Mouse (Mus musculus) megakaryocyte-erythroid progenitor cell, adult 5-6 weeks (primary cell): ENCODE measurements around the gene P2ry14. TPM values are rescaled to one million over a fixed set of nuclear protein-coding genes. Genes with fewer than 3 reads are reported as not detected.
"Not testable (repeated sequence)": the region's sequence is repeated elsewhere in the genome, so short reads cannot be mapped to it uniquely, and the experiment has no call there.

Experiments
- ATAC-seq: replicated peaks from 2 replicates; pipeline ENCODE4 v1.8.0; 2016; ENCODE audit warnings: mild to moderate bottlenecking, inconsistent platforms; ENCODE audit not compliant: severe bottlenecking, poor library complexity, low FRiP score, low TSS enrichment
- total RNA-seq, 2 experiments: library from RNA; stranded (forward) in 1 of 2; stranded (reverse) in 1 of 2; fragments of 200-1000, 215-1000 nt in 1 of 2; fragments of >200 nt in 1 of 2; fragmentation: Nextera tagmentation in 1 of 2; gene quantifications; 2 replicates each; pipeline ENCODE4 v1.2.3; 2014 to 2017

Gene P2ry14
- total RNA-seq, 2 experiments from 2014 or later, result 0.23 to 1.0 TPM

DNA sequence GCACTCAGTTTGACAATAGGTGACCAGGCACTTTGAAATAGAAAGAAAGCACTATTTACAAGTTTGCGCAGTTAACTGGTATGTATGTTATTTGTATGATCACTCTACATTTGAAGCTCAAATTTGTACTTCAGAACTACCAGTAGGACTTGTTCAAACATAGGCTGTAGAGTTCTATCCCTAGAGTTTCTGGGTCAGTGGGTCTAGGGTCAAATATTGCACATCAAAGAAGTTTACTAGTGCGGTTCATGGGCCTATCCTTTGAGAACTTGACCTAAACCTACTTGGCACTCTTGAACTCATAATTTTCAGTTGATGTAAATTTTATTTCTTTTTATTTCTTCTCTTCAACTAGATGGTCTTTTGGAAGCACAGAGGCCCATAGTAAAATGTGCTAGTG lies 2.8 kb downstream of the P2ry14 start:
- no peak for ATAC-seq

- peak; percentile 58 for ATAC-seq
Observed at GRCm38 (mm10) chr3:59149646-59150045, 3.8 kb downstream of the P2ry14 start.

GRCm38 (mm10) chr3:59145194-59145593 lies 8.2 kb downstream of the P2ry14 start:
- ATAC-seq, result no peak

DNA sequence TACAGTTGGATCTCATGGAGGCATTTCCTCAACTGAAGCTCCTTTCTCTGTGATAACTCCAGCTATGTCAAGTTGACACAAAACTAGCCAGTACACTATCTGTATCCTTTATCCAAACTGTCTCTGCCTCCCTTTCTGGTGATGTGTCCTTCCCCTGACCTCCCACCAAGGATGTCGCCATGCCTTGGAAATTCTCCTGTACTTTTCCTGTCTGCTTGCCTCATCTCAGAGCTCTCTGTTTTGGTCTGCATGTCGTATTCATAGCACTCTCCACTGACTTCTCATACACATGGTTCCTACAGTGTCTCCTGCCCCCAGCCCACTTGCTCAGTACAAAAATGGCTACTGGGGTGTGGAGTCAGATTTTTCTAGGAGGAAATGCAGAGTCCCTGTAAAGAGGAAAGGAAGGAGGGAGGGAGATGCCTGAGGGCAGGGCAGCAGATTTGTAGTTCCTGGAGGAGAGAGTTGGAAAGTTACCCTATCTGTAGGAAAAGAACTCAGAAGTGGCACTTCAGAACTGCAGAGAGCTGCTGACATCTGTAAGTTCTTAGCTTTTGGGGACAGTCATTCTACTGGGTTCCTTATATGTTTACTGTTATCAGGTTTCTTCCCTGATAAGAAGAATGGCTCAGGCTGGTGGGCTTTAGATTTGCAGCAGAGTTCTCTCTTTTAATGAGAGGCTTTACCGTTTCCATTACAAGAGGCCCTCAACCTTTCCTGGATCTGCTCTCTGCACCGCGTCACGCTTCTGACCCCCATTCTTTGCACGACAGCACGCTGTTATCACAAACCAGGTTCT lies 11.7 kb downstream of the P2ry14 start:
- ATAC-seq, result 0 out of 2 replicates have a peak, but pooled peaks have one; percentile 30

- not testable (repeated sequence) for ATAC-seq
Observed at GRCm38 (mm10) chr3:59140941-59141340, 12.5 kb downstream of the P2ry14 start.

DNA sequence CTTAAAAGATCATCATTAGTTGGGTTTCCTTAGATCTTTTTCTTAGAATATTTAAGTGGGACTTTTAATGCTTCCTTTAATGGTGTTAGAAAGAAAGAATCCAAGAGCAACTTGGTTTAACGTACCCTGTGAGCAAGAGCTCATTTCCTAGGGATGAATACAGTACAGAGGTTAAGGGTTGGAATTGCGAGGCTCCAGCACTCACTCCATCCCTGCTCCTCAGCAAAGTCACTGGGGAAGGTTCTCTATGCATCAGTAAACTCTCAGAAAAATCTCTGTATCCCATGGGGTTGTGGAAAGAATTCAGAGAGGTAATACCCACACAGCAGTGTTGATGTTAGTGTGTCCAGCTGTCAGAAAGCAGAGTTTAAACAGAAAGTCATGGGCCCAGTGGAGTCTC lies 13.3 kb downstream of the P2ry14 start:
- no peak for ATAC-seq

GRCm38 (mm10) chr3:59139651-59140051 lies 13.8 kb downstream of the P2ry14 start:
- no peak for ATAC-seq

DNA sequence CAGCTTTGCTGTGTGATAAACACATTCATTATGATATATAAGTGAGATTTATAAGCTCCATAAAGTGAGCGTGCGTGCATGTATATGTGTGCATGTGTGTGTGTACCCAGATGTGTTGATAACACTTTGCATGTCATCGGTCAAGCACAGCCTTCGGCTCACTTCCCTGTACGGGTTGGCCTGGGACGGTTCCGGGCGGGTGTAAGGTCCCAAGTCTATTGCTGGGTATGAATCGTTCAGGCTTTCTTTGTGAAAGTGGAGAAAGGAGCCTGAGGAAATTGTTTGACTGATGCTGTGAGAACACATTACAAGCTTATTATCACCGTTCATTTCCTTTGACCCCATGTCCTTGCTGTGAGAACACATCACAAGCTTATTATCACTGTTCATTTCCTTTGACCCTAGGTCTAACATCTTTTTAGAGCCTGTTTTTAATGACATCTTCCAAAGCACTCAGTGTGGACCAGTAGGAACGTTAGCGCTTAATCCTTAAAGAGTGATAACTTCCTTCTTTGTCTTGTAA lies 14.4 kb downstream of the P2ry14 start:
- ATAC-seq, result no peak

GRCm38 (mm10) chr3:59135911-59136653 lies 17.3 kb downstream of the P2ry14 start:
- no peak for ATAC-seq

DNA sequence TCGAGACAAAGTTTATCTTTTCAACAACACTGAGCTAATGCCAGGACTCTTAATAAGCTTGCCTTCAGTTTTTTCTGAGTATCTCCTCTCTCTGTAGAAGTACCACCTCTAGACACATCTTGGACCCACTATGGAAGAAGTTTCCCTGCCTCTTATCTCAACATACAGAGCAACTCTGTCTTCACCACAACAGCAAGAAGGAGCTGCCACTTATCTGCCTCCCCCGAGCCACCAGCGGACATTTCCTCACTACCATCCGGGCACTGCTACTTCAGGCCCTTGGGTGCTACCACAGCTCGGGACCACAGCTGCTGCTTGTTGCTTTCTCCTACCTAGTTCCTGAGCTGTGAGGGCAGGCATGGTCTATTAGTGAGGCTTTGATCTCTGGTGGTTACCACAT lies 20.2 kb downstream of the P2ry14 start:
- ATAC-seq, result peak; percentile 95

DNA sequence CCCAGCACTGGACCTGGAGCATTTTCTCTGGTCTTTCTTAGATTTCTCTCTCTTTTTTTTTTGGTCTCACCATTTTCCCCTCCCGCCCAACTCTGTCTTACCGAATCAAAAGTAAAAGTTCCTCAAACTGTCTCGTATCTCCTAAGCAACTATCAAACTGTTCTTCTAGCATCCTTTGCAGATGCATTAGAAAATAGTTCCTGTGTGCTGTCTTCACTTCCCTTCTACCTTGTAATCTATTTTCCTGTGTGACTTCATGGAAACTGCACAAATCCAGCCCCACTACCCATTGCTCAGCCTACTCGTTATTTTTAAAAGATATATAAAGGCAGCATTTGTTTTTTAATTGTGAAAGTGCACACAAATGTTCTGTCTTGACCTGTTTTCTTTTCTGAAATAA lies 21.5 kb downstream of the P2ry14 start:
- no peak for ATAC-seq

GRCm38 (mm10) chr3:59131081-59131480 lies 22.3 kb downstream of the P2ry14 start:
- ATAC-seq, result no peak

- peak; percentile 35; the same call in 1 of the 2 replicates for ATAC-seq
Observed at GRCm38 (mm10) chr3:59130431-59130830, 23.0 kb downstream of the P2ry14 start.

- ATAC-seq, result no peak
Observed at GRCm38 (mm10) chr3:59129547-59129946, 23.9 kb downstream of the P2ry14 start.

DNA sequence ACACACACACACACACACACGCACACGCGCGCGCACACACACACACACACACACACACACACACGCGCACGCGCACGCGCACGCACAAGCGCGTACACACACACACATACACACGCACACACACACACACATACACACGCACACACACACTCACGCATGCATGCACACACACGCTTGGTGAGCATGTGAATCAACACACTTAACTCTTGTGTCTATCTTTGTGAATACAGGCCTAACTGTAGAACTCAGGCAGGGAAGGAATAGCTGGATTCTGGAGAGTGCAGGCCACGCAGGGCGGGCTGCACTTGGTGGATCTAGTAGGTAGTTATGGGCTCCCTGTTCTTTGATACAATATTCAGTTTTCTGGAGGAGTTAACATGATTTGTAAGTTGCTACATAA lies 24.7 kb downstream of the P2ry14 start:
- ATAC-seq, result no peak

- peak; percentile 47; the same call in 1 of the 2 replicates for ATAC-seq
Observed at GRCm38 (mm10) chr3:59125783-59126555, 27.4 kb downstream of the P2ry14 start.

- no peak for ATAC-seq
Observed at GRCm38 (mm10) chr3:59125022-59125421, 28.4 kb downstream of the P2ry14 start.

DNA sequence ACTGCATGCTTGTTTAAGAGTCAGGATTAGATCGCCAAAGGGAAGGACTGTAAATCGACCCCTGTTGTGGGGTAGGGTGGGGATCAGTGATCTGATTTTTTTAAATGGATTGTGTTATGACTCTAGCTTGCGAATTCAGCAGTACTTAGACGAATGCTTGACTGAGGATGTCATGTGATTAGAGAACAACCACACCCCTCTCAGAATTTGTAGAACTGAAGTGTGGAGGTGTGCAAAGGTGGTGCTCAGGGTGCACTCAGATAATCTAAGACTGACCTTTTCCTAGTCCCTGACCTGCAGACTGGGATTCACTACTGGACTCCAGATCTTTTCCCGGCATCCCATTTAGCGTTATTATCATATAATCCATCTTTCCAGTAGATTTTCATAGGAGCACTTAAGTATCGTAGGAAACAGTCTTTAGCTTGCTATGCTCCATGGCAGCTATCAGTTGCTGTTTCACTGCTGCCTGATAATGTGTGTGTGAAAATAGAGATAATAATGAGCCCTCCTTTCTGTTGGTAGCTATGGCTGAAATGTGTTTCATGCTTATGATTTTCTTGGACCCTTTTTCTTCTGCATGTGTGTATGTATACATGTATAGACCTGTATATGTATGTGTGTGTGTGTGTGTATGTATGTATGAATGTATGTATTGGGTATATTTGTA lies 31.5 kb downstream of the P2ry14 start:
- ATAC-seq, result no peak; the same call in 1 of the 2 replicates

DNA sequence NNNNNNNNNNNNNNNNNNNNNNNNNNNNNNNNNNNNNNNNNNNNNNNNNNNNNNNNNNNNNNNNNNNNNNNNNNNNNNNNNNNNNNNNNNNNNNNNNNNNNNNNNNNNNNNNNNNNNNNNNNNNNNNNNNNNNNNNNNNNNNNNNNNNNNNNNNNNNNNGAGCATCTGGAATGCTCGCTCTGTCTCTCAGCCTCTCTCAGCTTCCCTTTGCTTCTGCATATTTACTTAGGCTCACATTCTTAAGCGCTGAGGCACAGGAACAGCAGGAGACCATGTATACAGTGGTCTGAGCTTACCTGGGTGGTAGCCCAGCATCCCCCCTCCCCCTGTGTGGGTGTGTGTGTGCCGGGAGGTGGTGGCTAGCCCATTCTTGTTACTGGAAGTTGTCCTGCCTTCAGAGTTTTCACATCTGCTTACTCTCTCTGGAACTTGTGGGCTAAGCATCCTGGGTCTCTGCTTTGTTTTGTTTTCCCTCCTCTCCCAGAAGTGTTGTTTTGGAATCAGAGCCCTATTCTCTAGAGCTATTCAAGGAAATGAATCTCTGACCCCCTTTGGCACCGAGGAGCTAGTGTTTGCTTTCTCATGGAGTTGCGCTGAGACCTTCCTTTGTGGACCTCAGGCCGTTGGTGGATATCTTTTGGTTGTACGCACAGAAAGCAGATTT lies 32.2 kb downstream of the P2ry14 start:
- ATAC-seq, result no peak
